Mouse (Mus musculus) myocyte (in vitro differentiated cells): ENCODE results near the gene Pitpnb. TPM values are rescaled to one million over a fixed set of nuclear protein-coding genes. Genes with fewer than 3 reads are reported as not detected.

Source experiments
- H3K27me3 ChIP-seq: one replicate; pipeline ENCODE4 v1.6.1; 2011; ENCODE audit not compliant: control insufficient read depth, insufficient read depth, insufficient read length
- H3K36me3 ChIP-seq: one replicate; pipeline ENCODE4 v1.6.1; 2011; ENCODE audit not compliant: control insufficient read depth, insufficient read depth
- H3K4me2 ChIP-seq: one replicate; pipeline ENCODE4 v1.6.1; 2011; ENCODE audit warnings: low read depth, control low read depth
- H3K4me3 ChIP-seq: one replicate; pipeline ENCODE4 v1.5.1; 2011; ENCODE audit warnings: mild to moderate bottlenecking, control low read depth, moderate library complexity
- H3K79me2 ChIP-seq: one replicate; pipeline ENCODE4 v1.6.1; 2011; ENCODE audit not compliant: control insufficient read depth, insufficient read depth
- H3ac ChIP-seq: one replicate; pipeline ENCODE4 v1.6.1; 2011; ENCODE audit not compliant: control insufficient read depth, insufficient read length
- CEBPB ChIP-seq: IDR thresholded peaks from 2 replicates; pipeline ENCODE4 v1.6.1; 2011; ENCODE audit warnings: mild to moderate bottlenecking, moderate library complexity; ENCODE audit not compliant: poor library complexity, insufficient read depth, severe bottlenecking
- E2F4 ChIP-seq: IDR thresholded peaks from one replicate; pipeline ENCODE4 v1.6.1; 2011; ENCODE audit warnings: mild to moderate bottlenecking, control low read depth, moderate library complexity; ENCODE audit not compliant: insufficient read depth
- MAX ChIP-seq: IDR thresholded peaks from one replicate; pipeline ENCODE4 v1.6.1; 2011; ENCODE audit warnings: low read depth, mild to moderate bottlenecking, control low read depth
- MYOD1 ChIP-seq, 3 experiments: IDR thresholded peaks; one replicate each; pipeline ENCODE4 v1.6.1; 2011; ENCODE audit warnings: control low read depth in 2 of 3, low read depth in 2 of 3, mild to moderate bottlenecking in 2 of 3, moderate library complexity in 1 of 3; ENCODE audit not compliant: insufficient read length in 2 of 3, control insufficient read depth in 1 of 3
- MYOG ChIP-seq, 3 experiments: IDR thresholded peaks; one replicate each; pipeline ENCODE4 v1.6.1; 2011; ENCODE audit warnings: control low read depth in 2 of 3, low read depth in 2 of 3, mild to moderate bottlenecking in 2 of 3; ENCODE audit not compliant: insufficient read length in 2 of 3, control insufficient read depth in 1 of 3, insufficient read depth in 1 of 3
- POLR2A ChIP-seq: IDR thresholded peaks from one replicate; pipeline ENCODE4 v1.6.1; 2011; ENCODE audit warnings: low read depth, mild to moderate bottlenecking, control low read depth, moderate library complexity; ENCODE audit not compliant: insufficient read length
- POLR2AphosphoS2 ChIP-seq: IDR thresholded peaks from one replicate; pipeline ENCODE4 v1.6.1; 2011; ENCODE audit warnings: low read depth, control low read depth; ENCODE audit not compliant: insufficient read length
- REST ChIP-seq: IDR thresholded peaks from one replicate; pipeline ENCODE4 v1.6.1; 2011; ENCODE audit warnings: mild to moderate bottlenecking, control low read depth, moderate library complexity; ENCODE audit not compliant: insufficient read depth, insufficient read length
- SRF ChIP-seq: IDR thresholded peaks from one replicate; pipeline ENCODE4 v1.6.1; 2011; ENCODE audit warnings: low read depth; ENCODE audit not compliant: control insufficient read depth, insufficient read length
- TCF12 ChIP-seq: IDR thresholded peaks from one replicate; pipeline ENCODE4 v1.6.1; 2011; ENCODE audit warnings: mild to moderate bottlenecking, control low read depth; ENCODE audit not compliant: poor library complexity, insufficient read depth, severe bottlenecking
- TCF3 ChIP-seq: IDR thresholded peaks from one replicate; pipeline ENCODE4 v1.6.1; 2011; ENCODE audit warnings: low read depth, control low read depth; ENCODE audit not compliant: insufficient read length
- USF1 ChIP-seq: IDR thresholded peaks from one replicate; pipeline ENCODE4 v1.6.1; 2011; ENCODE audit warnings: low read depth, mild to moderate bottlenecking, control low read depth, moderate library complexity
- polyA plus RNA-seq: library from polyadenylated mRNA; unstranded; fragments of >200 nt; fragmentation: generic; extraction: Trizol; gene quantifications from one replicate; pipeline ENCODE4 v1.2.1, GENCODE M21; 2012; ENCODE audit warnings: missing spikeins

The Pitpnb gene
- polyA plus RNA-seq, 1 experiment, result 52.2 TPM

- H3K36me3 ChIP-seq, result no peaks in the 10 kb centered on the region
- H3ac ChIP-seq, result no peak overlapping the region
- TF ChIP-seq TCF3 (no peak), SRF (no peak), POLR2AphosphoS2 (no peak), POLR2A (no peak), MYOD1 (IDR thresholded peaks at IDR 0.05; ENCODE audit: control insufficient read depth in 1 of 3, insufficient read length in 2 of 3, low read depth in 2 of 3) (no peak), TCF12 (no peak), CEBPB (no peak), REST (no peak), MAX (no peak)
- peaks cover 75% of the 10 kb centered on the region for H3K27me3 ChIP-seq
- H3K4me3 ChIP-seq, result no peak overlapping the region
- no peaks in the 10 kb centered on the region for H3K79me2 ChIP-seq
- H3K4me2 ChIP-seq, result no peak overlapping the region
Observed at GRCm38 (mm10) chr5:111416048-111416447, 85.5 kb downstream of the Pitpnb start.

DNA sequence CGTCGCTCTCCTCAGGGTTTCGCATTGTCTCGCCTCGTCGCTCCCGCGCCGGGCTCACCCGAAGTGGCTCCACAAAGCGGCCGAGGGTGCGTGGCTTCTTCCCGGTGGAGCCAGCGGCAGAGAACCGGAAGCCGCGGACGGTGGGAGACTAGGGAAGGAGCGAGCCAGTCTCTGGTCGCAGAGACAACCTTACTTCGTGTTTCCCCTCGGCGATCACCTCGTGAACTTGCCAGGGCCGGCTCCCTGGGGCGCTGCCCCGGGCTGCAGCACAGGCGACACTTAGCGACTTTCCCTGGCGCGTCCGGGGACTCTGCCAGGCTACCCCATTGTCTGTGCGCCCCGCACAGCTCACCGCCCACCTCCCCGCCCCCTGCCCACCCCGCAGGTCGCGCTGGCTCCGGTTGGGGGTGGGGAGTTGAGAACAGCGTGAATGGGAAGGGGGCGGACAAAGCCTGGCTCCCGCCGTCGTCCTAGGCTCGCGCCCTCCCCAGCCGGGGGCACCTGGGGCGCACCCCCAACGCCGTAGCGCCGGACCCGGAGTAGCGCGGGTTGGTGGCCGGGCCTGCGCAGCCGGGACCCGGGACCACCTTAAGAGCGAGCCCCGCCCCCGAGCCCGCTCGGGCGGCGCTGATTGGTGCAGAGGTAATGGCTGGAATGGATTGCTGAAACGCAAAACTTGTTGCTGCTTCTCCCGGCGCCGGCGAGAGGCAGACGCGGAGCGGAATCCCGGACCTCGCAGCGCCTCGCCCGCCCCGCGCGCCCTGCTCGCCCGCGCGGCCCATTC, 86.2 kb downstream of the Pitpnb start, which contains the start of gene Mn1:
Mn1 (plus strand) TSS at position 772 of the 784 bp plus-strand sequence.
- TF ChIP-seq TCF3 (no peak), TCF12 (no peak), MYOD1 (IDR thresholded peaks at IDR 0.05; ENCODE audit: control insufficient read depth in 1 of 3, insufficient read length in 2 of 3, low read depth in 2 of 3) (no peak), MAX (no peak), POLR2A (no peak), CEBPB (no peak), USF1 (no peak), MYOG (IDR thresholded peaks at IDR 0.05; ENCODE audit: control insufficient read depth in 1 of 3, insufficient read depth in 1 of 3, insufficient read length in 2 of 3, low read depth in 2 of 3) (no peak), REST (no peak), SRF (no peak), POLR2AphosphoS2 (no peak), E2F4 (no peak)
- Histone ChIP-seq H3ac (no peak within 1 kb of the TSS), H3K4me2 (no peak within 1 kb of the TSS), H3K79me2 (no peaks in the 10 kb centered on the region), H3K27me3 (peaks cover 75% of the 10 kb centered on the region), H3K4me3 (no peak within 1 kb of the TSS), H3K36me3 (no peaks in the 10 kb centered on the region)

- Histone ChIP-seq H3K27me3 (peaks cover 78% of the 10 kb centered on the region), H3K79me2 (no peaks in the 10 kb centered on the region), H3K4me2 (no peak overlapping the region), H3ac (no peak overlapping the region), H3K36me3 (no peaks in the 10 kb centered on the region), H3K4me3 (no peak overlapping the region)
- no peak for TF ChIP-seq POLR2A
- TF ChIP-seq TCF3, result no peak
- TF ChIP-seq MYOG (IDR thresholded peaks at IDR 0.05; ENCODE audit: control insufficient read depth in 1 of 3, insufficient read depth in 1 of 3, insufficient read length in 2 of 3, low read depth in 2 of 3), result no peak
- no peak for TF ChIP-seq E2F4
- TF ChIP-seq USF1, result no peak
- no peak for TF ChIP-seq POLR2AphosphoS2
- no peak for TF ChIP-seq SRF
- TF ChIP-seq CEBPB, result no peak
- TF ChIP-seq MAX, result no peak
- TF ChIP-seq TCF12, result no peak
- no peak for TF ChIP-seq MYOD1 (IDR thresholded peaks at IDR 0.05; ENCODE audit: control insufficient read depth in 1 of 3, insufficient read length in 2 of 3, low read depth in 2 of 3)
- no peak for TF ChIP-seq REST
Observed at GRCm38 (mm10) chr5:111417378-111418131, 87.0 kb downstream of the Pitpnb start.

- H3ac ChIP-seq, result no peak overlapping the region
- TF ChIP-seq POLR2A, result no peak
- no peak for TF ChIP-seq USF1
- no peak for TF ChIP-seq MAX
- TF ChIP-seq TCF3, result no peak
- no peak for TF ChIP-seq MYOD1 (IDR thresholded peaks at IDR 0.05; ENCODE audit: control insufficient read depth in 1 of 3, insufficient read length in 2 of 3, low read depth in 2 of 3)
- TF ChIP-seq TCF12, result no peak
- TF ChIP-seq SRF, result no peak
- no peak for TF ChIP-seq CEBPB
- no peak for TF ChIP-seq REST
- TF ChIP-seq E2F4, result no peak
- TF ChIP-seq MYOG (IDR thresholded peaks at IDR 0.05; ENCODE audit: control insufficient read depth in 1 of 3, insufficient read depth in 1 of 3, insufficient read length in 2 of 3, low read depth in 2 of 3), result no peak
- no peak for TF ChIP-seq POLR2AphosphoS2
- no peaks in the 10 kb centered on the region for H3K36me3 ChIP-seq
- H3K79me2 ChIP-seq, result no peaks in the 10 kb centered on the region
- H3K4me2 ChIP-seq, result no peak overlapping the region
- H3K27me3 ChIP-seq, result peaks cover 71% of the 10 kb centered on the region
- no peak overlapping the region for H3K4me3 ChIP-seq
Observed at GRCm38 (mm10) chr5:111418202-111419120, 87.9 kb downstream of the Pitpnb start.
